Mouse (Mus musculus): ENCODE data around the gene Frmd4a. TPM values are rescaled to one million over a fixed set of nuclear protein-coding genes. Genes with fewer than 3 reads are reported as not detected.

Frmd4a gene
- polyA plus RNA-seq, 1 experiment from 2014 or later, result 3.8 TPM

DNA sequence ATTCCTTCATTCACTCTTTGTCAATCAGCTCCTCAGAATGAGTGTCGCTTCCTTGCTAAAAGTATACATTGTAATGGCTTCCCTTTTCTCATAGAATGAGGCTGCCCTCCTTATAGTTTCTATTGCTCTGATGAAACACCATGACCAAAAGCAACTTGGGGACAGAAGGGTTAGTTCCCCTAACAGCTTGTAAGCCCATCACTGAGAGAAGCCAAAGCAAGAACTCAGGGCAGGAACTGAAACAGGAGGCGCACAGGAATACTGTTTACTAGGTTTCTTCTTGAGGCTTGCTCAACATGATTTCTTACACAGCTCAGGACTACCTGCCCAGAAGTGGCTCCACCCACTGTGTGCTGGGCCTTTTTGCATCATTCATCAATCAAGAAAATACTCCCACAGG lies 273.0 kb downstream of the Frmd4a start:
- no peak for TF ChIP-seq CTCF (IDR thresholded peaks at IDR 0.05; ENCODE audit: low read depth)
- TF ChIP-seq EP300 (optimal IDR thresholded peaks at IDR 0.05), result no peak

GRCm38 (mm10) chr2:4291100-4291499 lies 273.6 kb downstream of the Frmd4a start:
- Histone ChIP-seq H3K36me3 (ENCODE audit: control insufficient read depth, insufficient read depth, low read length) (no peaks in the 10 kb centered on the region), H3K4me2 (replicated peaks; ENCODE audit: low read depth) (no peak overlapping the region), H3K9me3 (ENCODE audit: control insufficient read depth, low read length) (no peaks in the 10 kb centered on the region), H3K27me3 (ENCODE audit: control insufficient read depth, insufficient read depth, low read length) (no peaks in the 10 kb centered on the region), H3K27ac (replicated peaks) (no peak overlapping the region), H3K4me1 (replicated peaks; ENCODE audit: control insufficient read depth, insufficient read depth) (no peaks in the 10 kb centered on the region; the same call in 1 of the 2 replicates), H3K4me3 (ENCODE audit: low read depth, low read length) (no peak overlapping the region), H3K9ac (ENCODE audit: low read length) (no peak overlapping the region)
- no peak for ATAC-seq (ENCODE audit: low FRiP score, low TSS enrichment)
- WGBS, result 52% methylated on average over 2 of the region's 2 CpGs
- DNase-seq (ENCODE audit: low spot score), result no peak
- TF ChIP-seq EP300 (optimal IDR thresholded peaks at IDR 0.05) (no peak), CTCF (IDR thresholded peaks at IDR 0.05; ENCODE audit: low read depth) (no peak)

More for the DNA sequence above, 273.0 kb downstream of the Frmd4a start:
- no peak overlapping the region for H3K4me3 ChIP-seq (ENCODE audit: low read depth, low read length)
- H3K27ac ChIP-seq (replicated peaks), result no peak overlapping the region
- no peaks in the 10 kb centered on the region for H3K9me3 ChIP-seq (ENCODE audit: control insufficient read depth, low read length)
- H3K4me2 ChIP-seq (replicated peaks; ENCODE audit: low read depth), result no peak overlapping the region
- H3K36me3 ChIP-seq (ENCODE audit: control insufficient read depth, insufficient read depth, low read length), result no peaks in the 10 kb centered on the region
- no peaks in the 10 kb centered on the region; the same call in 1 of the 2 replicates for H3K4me1 ChIP-seq (replicated peaks; ENCODE audit: control insufficient read depth, insufficient read depth)
- no peaks in the 10 kb centered on the region for H3K27me3 ChIP-seq (ENCODE audit: control insufficient read depth, insufficient read depth, low read length)
- WGBS, result 96% methylated on average over 2 of the region's 2 CpGs
- ATAC-seq (ENCODE audit: low FRiP score, low TSS enrichment), result no peak
- DNase-seq (ENCODE audit: low spot score), result no peak
- no peak overlapping the region for H3K9ac ChIP-seq (ENCODE audit: low read length)

DNA sequence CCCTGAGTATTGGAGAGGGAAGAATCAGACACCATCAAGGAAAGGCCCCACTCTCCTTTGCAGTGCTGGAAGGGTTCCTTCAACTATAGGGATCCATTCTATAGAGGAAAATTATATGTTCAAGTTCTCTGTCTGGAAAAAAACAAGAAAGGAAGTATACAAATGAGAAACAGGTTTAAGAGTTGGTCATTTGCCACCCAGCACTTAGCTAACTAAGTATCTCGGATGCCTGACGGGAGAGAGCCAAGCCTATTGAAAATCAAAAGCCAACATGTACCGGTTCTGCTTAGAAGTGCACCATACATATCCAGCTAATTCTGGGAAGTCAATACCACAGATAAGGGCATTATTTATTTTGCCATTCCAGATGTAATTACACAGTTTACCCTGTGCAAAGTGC lies 274.2 kb downstream of the Frmd4a start:
- no peak overlapping the region for H3K9ac ChIP-seq (ENCODE audit: low read length)
- no peaks in the 10 kb centered on the region for H3K36me3 ChIP-seq (ENCODE audit: control insufficient read depth, insufficient read depth, low read length)
- no peaks in the 10 kb centered on the region for H3K9me3 ChIP-seq (ENCODE audit: control insufficient read depth, low read length)
- TF ChIP-seq CTCF (IDR thresholded peaks at IDR 0.05; ENCODE audit: low read depth) (no peak), EP300 (optimal IDR thresholded peaks at IDR 0.05) (no peak)
- no peak for DNase-seq (ENCODE audit: low spot score)
- WGBS, result 83% methylated on average over 3 of the region's 3 CpGs
- ATAC-seq (ENCODE audit: low FRiP score, low TSS enrichment), result no peak
- H3K4me3 ChIP-seq (ENCODE audit: low read depth, low read length), result no peak overlapping the region
- no peak overlapping the region for H3K4me2 ChIP-seq (replicated peaks; ENCODE audit: low read depth)
- H3K27ac ChIP-seq (replicated peaks), result no peak overlapping the region
- H3K27me3 ChIP-seq (ENCODE audit: control insufficient read depth, insufficient read depth, low read length), result no peaks in the 10 kb centered on the region
- H3K4me1 ChIP-seq (replicated peaks; ENCODE audit: control insufficient read depth, insufficient read depth), result no peaks in the 10 kb centered on the region

DNA sequence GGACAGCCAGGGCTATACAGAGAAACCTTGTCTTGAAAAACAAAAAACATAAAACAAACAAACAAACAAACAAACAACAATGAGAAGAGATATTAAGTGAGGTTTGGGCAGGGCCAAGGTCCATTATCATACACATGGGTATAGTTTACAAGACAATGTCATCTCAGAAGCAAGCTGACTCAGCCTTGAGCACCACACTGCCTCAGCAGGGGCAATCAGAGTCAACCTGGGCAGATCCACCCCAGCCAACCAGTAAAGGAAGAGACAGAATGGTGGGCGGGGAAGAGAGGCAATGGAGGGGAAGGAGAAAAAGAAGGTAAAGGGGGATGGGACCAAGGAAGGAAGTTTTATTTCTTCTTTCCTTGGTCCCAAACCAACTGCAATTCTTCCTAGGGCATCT lies 276.2 kb downstream of the Frmd4a start:
- no peak overlapping the region for H3K4me3 ChIP-seq (ENCODE audit: low read depth, low read length)
- 100% methylated on average over 1 of the region's 1 CpGs for WGBS
- no peak for TF ChIP-seq EP300 (optimal IDR thresholded peaks at IDR 0.05)
- ATAC-seq (ENCODE audit: low FRiP score, low TSS enrichment), result no peak
- no peak for DNase-seq (ENCODE audit: low spot score)
- no peaks in the 10 kb centered on the region for H3K27me3 ChIP-seq (ENCODE audit: control insufficient read depth, insufficient read depth, low read length)
- no peak overlapping the region for H3K4me2 ChIP-seq (replicated peaks; ENCODE audit: low read depth)
- no peaks in the 10 kb centered on the region for H3K9me3 ChIP-seq (ENCODE audit: control insufficient read depth, low read length)
- H3K27ac ChIP-seq (replicated peaks), result no peak overlapping the region
- H3K4me1 ChIP-seq (replicated peaks; ENCODE audit: control insufficient read depth, insufficient read depth), result no peaks in the 10 kb centered on the region
- no peaks in the 10 kb centered on the region for H3K36me3 ChIP-seq (ENCODE audit: control insufficient read depth, insufficient read depth, low read length)
- no peak overlapping the region for H3K9ac ChIP-seq (ENCODE audit: low read length)

DNA sequence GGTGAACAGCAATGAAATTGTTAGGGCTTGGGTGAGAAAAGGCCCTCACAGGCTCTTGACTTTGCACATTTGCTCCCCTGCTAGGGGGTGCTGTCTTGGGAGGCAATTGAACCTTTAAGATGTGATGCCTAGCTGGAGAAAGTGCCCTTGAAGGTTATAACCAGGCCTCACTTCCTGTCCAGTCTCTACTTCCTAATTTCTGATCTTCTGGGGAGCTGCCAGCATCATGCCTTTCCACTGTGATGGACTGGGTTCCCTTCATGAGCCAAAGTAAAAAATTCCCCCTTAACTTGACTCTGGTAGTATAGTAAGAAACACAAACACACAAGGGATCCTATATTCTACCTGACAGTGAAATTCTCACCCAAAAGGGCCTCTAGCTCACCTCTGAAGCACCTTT lies 278.1 kb downstream of the Frmd4a start:
- Histone ChIP-seq H3K27ac (replicated peaks) (no peak overlapping the region), H3K9ac (ENCODE audit: low read length) (no peak overlapping the region), H3K36me3 (ENCODE audit: control insufficient read depth, insufficient read depth, low read length) (no peaks in the 10 kb centered on the region), H3K27me3 (ENCODE audit: control insufficient read depth, insufficient read depth, low read length) (no peaks in the 10 kb centered on the region), H3K9me3 (ENCODE audit: control insufficient read depth, low read length) (no peaks in the 10 kb centered on the region), H3K4me3 (ENCODE audit: low read depth, low read length) (no peak overlapping the region), H3K4me2 (replicated peaks; ENCODE audit: low read depth) (no peak overlapping the region), H3K4me1 (replicated peaks; ENCODE audit: control insufficient read depth, insufficient read depth) (no peaks in the 10 kb centered on the region)
- TF ChIP-seq CTCF (IDR thresholded peaks at IDR 0.05; ENCODE audit: low read depth) (no peak), EP300 (optimal IDR thresholded peaks at IDR 0.05) (no peak)
- DNase-seq (ENCODE audit: low spot score) (no peak), ATAC-seq (ENCODE audit: low FRiP score, low TSS enrichment) (no peak)

DNA sequence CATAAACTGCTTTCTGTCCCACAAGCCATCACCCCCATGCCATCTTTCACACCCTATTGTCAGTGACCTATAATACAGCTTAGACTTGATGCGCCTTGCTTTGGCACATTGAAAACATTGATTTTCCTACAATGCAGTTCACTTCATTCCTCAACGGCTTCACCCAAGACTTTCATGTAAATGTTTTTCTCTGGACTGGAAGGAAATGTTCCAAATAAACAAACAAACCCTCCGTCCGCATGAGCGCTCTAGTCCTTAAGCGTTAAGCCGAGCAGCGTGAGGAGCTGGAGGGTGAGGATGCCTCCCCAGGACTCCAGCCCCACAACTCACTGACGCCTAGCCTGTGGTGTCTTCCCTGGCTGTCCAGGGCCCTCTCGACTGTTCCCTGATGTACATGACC lies 279.4 kb downstream of the Frmd4a start:
- Histone ChIP-seq H3K4me3 (ENCODE audit: low read depth, low read length) (no peak overlapping the region), H3K27ac (replicated peaks) (no peak overlapping the region), H3K4me2 (replicated peaks; ENCODE audit: low read depth) (no peak overlapping the region), H3K27me3 (ENCODE audit: control insufficient read depth, insufficient read depth, low read length) (no peaks in the 10 kb centered on the region), H3K9me3 (ENCODE audit: control insufficient read depth, low read length) (no peaks in the 10 kb centered on the region), H3K36me3 (ENCODE audit: control insufficient read depth, insufficient read depth, low read length) (no peaks in the 10 kb centered on the region), H3K4me1 (replicated peaks; ENCODE audit: control insufficient read depth, insufficient read depth) (no peaks in the 10 kb centered on the region), H3K9ac (ENCODE audit: low read length) (no peak overlapping the region)
- WGBS, result 67% methylated on average over 10 of the region's 10 CpGs
- no peak for ATAC-seq (ENCODE audit: low FRiP score, low TSS enrichment)
- no peak for TF ChIP-seq EP300 (optimal IDR thresholded peaks at IDR 0.05)
- no peak for DNase-seq (ENCODE audit: low spot score)

Measured in stomach, postnatal 0 days (tissue).